Mouse (Mus musculus) small intestine, adult 10 weeks (tissue): Measurements from ENCODE around the gene E030025P04Rik. TPM values are rescaled to one million over a fixed set of nuclear protein-coding genes. Genes with fewer than 3 reads are reported as not detected.

ENCODE experiments used
- polyA plus RNA-seq: library from polyadenylated mRNA; stranded (reverse); fragments of 350-450 nt; fragmentation: Illumina TruSeq; extraction: RNeasy Lipid Tissue Mini Kit (QIAGEN cat#74804); gene quantifications from one replicate; pipeline ENCODE4 v1.2.3, GENCODE M21; 2014; ENCODE audit warnings: low replicate concordance

Gene E030025P04Rik
- not detected for polyA plus RNA-seq

GRCm38 (mm10) chr11:109144236-109144635 is at the start of gene E030025P04Rik:
Gene E030025P04Rik (minus strand): TSS chr11:109144369.

Other genes starting within 250 kb of the E030025P04Rik start
- gene Axin2, start 224.0 kb downstream of the E030025P04Rik start, polyA plus RNA-seq, result 8.1 TPM
- 1.8 TPM for gene Rgs9, start 153.8 kb upstream of the E030025P04Rik start, polyA plus RNA-seq
- 63.9 TPM for gene Gna13, start 218.5 kb upstream of the E030025P04Rik start, polyA plus RNA-seq